Mouse (Mus musculus): ENCODE results near the gene Gnb5.

The Gnb5 gene

DNA sequence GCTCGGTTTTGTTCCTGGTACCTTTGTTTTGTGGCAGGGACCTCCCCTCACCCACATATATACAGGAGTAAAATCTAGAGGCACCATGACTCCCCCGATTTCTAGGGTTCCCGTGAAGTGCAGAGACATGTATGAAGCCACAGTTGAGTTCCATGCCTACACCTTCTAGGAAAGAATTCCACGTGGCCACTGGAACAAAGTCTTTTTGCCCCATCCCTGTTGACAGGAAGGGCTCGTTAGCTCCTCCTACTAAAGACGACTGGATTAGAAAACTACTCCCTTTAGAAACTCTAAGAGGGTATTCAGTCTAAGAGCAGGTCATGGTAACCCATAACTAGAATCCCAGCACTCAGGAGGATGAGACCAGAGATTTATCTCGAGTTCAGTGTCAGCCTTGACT, 1.8 kb upstream of the Gnb5 start:
- DNase-seq (ENCODE audit: inconsistent ontology term) = no peak

DNA sequence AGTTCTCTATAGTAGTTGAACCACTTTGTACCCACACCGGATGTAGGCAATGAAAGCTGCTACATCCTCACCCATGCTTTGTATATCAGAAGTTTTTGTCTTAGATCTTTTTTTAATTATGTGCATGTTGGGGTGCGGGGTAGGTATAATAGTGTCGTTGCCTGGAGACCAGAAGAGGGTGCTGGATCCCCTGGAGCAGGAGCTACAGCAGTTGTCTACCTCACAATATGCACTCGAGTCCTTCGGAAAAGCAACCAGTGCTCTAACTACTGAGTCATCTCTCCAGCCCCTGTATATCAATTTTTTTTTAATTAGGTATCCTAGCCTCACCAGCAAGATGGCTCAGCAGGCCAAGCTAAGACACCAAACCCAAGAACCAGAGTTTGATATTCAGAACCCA, 927 bp downstream of the Gnb5 start:
- no peak for DNase-seq (ENCODE audit: inconsistent ontology term)

DNA sequence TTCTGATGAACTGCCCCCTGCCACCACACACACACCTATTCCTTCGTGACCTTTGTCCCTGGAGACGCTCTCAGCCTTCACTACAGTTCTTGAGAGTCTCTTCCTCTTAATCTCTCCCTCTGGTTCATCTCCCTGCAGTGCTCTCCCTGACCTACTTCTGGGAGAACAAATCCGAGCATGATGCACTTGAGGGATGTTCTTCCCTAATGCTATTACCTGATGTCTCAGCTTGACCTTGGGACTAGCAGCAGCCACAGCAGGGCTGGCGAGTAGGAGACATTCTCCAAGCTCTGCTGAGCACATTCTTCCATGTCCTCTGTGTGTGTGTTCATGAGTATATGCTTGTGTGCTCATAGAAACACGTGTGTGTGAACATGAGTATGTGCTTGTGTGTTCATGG, 2.5 kb downstream of the Gnb5 start:
- no peak for DNase-seq (ENCODE audit: inconsistent ontology term)

DNA sequence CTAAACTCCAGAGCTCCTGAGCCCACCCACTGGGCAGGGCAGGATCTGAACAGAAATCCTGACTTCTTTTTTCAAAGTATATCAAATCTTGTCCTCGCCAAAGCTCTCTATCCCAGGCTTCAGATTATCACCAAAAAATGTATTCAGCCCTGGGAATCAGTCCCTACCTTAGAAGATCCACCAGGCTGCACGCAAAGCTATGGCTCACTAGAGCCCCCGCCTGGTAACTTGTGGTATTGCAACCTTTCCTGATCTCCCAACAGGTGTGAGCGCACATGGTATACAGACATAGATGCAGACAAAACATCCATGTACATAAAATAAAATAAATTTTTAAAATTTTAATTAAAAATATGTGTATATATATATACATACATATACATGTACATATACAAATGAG, 5.9 kb downstream of the Gnb5 start:
- DNase-seq (ENCODE audit: inconsistent ontology term) = peak; percentile 42

DNA sequence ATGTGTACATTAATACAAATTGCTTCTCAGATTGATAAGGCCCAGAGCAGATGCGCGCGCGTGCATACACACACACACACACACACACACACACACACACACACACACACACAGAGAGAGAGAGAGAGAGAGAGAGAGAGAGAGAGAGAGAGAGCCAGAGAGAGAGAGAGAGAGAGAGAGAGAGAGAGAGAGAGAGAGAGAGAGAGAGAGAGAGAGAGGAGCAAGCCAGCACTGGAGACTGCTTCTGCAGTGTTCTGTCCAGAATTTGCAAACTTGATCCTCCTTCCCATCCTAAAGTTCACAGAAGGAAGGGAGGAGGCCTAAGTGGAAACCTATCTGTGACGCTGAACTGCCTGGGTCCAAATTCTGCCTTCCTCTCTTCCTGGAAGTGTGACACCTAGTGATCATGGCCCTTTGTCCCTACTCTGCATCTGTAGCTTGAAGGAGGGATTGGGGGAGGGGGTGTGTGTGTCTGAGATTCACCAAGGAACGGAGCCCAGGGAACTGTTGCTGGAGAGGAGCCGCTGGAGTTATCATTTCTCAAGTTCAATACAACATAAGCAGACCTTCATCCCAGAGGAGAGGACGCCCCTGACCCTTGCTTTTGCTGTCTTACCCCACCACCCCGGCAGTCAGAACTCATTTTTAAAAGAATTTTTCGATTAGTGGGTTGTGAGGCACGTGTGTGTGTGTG, 7.2 kb downstream of the Gnb5 start:
- peak; percentile 60 for DNase-seq (ENCODE audit: inconsistent ontology term)

DNA sequence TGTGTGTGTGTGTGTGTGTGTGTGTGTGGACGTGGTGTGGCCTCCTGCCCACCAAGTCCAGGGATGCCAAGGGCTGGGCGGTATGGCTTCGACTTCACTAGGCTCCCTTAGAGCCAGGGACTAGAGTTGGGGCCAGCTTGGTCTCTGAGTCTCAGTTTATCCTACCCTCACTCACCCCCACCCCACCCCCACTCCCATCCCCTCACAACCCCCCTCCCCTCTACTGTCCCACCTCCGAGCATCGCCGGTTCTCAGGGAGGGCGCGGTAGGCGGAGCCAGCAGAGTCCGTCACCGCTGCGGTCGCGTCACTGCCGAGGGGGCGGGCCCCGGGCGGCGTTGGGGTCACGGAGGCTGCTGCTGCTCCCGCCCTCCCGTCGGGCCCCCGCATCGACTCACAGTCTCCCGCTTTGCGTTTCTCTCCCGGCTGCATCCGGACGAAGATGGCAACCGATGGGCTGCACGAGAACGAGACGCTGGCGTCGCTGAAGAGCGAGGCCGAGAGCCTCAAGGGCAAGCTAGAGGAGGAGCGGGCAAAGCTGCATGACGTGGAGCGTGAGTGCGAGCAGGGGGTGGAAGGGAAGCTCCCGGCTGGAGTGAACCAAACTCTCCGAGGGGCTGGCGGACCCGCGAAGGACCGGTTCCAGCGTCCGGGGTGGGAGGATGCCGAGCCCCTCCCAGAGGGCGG, 7.9 kb downstream of the Gnb5 start:
- DNase-seq (ENCODE audit: inconsistent ontology term) = peak; percentile 92

DNA sequence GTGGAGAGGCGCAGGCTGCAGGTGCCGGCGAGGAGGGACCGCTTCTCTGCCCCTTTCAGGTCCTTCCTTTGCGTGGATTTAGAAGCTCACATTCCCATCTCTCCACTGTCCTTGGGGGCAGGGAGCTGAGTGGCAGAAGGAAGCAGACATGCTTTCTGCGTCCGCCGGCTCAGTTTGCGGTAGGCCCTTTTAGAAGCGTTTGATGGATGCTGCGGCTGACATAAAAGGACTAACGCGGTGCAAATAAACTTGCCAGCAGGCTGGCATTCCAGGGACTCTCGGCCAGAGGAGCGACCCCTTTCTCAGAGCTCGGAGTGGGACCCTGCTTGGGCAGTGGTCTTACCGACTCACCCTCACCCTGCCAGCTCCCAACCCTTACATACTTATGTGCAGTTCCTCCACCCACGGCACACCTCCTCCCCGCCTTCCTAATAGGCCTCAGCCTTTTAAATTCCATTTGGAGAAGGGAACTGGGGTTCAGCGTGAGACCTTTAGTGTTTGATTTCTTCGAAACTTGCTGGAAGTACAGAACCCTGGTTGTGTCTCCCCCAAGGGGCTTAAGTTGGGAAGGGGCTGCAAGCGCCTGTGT, 8.5 kb downstream of the Gnb5 start:
- peak; percentile 55 for DNase-seq (ENCODE audit: inconsistent ontology term)

DNA sequence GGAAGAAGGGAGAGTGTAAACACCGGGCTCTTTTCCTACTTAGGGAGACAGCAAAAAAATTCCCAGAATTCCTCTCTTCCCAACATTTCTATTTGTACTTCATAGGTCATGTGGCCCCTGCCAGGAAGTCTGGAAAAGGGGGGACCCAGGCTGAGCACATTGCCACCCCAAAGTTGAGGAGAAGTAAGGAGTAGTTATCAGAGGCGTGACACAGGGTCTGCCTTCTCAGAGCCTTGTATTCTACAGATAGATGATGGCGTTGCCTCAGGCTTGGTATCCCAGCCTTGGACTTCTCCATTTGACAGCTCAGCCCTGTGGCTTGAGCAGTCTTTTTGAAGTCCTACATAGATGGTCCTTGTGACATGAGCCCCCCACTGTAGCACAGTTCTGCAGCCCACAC, 9.2 kb downstream of the Gnb5 start:
- DNase-seq (ENCODE audit: inconsistent ontology term) = no peak

DNA sequence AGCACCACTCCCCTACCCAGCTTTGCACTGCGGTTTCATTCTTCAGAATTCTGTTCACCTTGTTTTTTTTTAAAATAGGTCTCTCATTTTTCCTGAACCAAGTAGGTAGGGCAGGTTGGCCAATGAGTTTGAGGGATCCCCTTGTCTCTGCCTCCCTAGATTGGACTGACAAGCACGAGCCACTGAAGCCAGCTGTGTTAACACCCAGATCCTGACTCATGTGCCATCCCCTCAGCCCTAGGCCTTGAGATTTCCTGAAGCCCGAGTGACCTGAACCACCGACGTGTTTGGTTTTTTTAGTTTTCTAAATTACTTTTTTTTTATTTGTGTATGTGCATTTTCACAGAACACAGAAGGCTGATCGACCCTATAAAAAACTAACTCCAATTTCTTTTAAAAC, 10.7 kb downstream of the Gnb5 start:
- DNase-seq (ENCODE audit: inconsistent ontology term) = no peak

DNA sequence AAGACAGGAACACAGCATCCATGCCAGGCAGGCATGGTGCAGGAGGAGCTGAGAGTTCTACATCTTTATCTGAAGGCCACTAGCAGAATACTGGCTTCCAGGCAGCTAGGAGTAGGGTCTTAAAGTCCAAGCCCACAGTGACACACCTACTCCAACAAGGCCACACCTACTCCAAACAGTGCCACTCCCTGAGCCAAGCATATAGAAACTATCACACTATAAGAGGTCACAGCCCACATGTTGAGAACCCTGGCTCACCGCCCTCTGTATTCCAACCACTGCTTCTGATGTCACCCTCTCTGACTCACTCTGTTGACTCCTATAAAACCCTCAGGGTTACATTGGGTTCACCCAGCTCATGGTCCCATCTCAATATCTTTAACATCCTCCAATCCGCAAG, 12.1 kb downstream of the Gnb5 start:
- no peak for DNase-seq (ENCODE audit: inconsistent ontology term)

DNA sequence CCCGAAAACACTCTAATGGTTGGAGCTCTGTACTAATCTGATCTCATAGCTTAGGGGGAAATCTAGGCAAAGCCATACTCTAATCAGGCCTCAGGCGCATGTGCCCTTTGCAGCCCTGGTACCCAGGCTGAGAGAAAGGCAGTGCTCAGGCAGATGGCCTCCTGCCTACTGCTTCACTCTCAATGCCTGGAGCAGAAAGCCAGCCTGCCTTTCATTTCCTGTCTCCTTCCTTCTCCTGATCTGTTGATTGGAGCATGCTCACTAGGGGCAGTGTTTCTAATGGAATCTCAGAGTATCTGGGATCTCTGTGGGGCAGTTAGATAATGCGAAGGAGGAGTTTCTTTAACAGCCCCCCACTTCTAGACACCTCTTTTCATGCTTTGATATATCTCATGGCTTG, 13.3 kb downstream of the Gnb5 start:
- DNase-seq (ENCODE audit: inconsistent ontology term) = no peak

DNA sequence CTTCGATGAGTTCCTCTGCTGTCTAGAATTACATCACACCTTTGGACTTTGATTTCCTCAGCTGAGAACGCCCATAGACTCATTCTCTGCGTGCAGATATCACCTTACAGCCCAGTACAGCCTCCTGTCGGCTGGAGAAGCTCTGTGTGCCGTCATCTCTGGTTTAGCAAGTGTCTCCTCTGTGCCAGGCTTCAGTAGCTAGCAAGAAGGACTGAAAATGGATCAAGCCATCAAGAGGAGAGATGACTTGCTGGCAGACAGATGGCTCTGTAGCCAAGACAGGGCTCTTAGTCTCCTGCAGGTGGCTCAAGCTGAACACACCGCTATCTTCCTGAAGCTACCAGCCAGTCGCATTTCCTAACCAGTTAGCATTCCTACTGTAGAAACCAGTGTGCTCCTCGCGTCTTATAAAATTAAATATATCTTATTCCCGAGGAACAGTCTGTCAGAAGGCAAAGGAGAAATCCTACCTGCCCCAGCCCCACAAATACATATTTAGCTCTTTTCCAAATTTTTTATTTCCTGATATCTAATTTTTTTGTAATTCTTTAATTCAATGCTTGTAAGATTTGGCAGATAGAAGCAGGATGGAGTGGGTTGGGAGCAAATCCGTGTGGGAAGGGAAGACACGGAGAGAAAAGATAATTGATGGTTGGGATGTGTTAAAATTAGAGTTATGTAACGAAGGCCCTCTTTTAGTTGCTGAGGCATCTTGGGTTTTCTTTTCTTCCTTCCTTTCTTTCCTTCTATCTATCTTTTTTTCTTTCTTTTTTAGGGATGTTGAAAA, 16.2 kb downstream of the Gnb5 start:
- no peak for DNase-seq (ENCODE audit: inconsistent ontology term)

DNA sequence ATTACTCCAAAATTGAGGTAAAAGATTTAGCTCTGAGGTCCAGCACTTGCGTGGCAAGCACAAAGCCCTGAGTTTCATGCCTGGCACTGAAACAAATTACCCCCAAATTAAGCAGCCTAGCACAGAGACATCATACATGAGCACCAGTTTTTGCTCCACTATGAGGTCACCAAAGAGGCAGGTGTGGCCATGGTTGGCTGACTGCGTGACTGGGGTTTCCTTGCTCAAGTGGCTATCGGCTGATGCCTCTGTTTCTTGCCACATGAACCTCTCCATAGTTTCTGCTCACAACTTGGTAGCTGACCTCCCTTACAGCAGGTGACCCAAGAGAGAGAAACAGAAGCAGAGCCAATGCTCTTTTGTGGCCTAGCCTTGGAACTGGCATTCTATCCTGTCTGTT, 22.0 kb downstream of the Gnb5 start:
- DNase-seq (ENCODE audit: inconsistent ontology term) = no peak

DNA sequence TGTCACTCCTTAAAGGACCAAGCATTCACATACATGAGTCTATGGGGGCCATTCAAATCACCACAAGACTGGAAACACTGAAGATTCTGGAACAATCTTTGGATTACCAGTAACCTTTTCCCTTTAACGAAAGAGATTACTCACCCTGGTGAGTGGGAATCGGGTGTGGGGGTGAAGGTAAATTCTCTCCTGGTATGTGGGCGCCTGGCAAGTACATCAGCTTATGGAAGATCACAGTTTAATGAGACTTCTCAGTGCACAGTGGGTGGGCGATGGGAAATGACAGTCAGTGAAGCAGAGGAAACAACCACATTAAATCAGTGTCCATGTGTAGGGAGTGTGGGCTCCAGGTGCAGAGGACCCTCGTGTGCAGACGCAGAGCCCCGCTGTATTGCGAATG, 24.7 kb downstream of the Gnb5 start:
- DNase-seq (ENCODE audit: inconsistent ontology term) = no peak

DNA sequence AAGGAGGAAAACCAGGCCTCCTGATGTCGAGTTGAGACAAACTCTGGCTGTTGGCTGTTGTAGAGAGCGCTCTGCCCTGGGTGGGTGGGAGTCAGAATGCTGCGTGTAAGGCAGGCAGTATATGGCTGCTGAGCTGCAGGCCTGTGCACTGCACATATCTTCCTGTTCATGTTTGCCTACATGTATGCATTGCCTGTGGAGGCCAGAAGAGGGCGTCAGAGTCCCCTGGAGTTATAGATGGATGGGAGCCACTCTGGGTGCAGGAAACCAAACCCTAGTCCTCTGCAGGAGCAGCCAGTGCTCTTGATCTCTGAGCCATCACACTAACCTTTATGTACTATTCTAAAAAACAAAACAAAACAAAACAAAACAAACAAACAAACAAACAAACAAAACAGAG, 28.4 kb downstream of the Gnb5 start:
- DNase-seq (ENCODE audit: inconsistent ontology term) = no peak

DNA sequence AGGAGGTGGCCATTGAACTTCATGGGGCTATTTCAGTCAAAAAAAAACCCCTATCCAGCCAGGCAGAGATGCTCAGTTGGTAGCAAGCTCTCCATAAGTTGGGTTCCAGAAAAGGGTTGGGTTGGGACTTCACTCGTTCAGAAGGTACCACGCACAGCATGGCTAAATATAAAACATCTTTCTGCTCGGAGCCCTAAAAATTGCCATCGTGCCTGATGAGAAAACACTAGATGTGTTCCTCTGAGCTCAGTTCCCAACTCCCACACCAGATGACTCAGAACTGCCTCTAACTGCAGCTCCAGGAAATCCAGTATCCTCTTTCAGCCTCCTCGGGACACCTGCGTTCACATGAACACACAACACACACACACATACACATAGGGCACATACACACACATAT, 31.9 kb downstream of the Gnb5 start:
- DNase-seq (ENCODE audit: inconsistent ontology term) = no peak

DNA sequence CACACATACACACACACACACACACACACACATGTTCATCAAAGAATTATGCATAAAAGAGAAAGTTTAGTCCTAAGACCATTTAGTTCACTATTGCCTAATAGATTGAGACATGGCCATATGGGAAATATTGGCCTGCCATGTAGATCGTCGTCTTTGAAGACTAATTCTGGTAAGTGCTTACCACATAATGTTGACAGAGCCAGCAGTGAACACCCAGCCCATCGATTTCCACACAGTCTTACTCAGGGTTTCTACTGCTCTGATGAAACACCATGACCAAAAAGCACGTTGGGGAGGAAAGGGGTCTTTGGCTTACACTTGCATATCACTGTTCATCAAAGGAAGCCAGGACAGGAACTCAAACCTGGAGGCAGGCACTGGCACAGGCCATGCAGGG, 36.3 kb downstream of the Gnb5 start:
- no peak for DNase-seq (ENCODE audit: inconsistent ontology term)

DNA sequence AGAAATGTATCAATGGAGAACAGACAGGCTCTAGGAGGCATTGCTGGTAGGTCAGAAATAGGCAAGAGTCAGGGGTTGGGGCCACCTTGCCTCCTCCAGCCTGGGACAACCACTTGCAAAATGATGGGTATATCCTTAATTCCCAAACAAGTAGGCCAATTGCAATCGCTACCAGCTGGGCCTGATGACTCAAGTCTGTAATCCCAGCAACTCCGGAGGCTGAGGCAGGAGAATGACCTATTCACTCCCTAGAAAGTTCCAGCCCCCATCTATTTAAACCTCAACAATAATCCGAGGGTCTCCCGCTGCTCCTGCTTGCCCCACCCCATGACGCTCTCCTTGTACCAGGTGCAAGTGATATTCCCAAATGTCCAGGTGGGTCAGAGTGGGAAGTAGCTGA, 41.4 kb downstream of the Gnb5 start, which contains the start of gene Bcl2l10:
Bcl2l10 (plus strand) TSS at position 301 of the 400 bp plus-strand sequence.
- no peak for DNase-seq (ENCODE audit: inconsistent ontology term)

DNA sequence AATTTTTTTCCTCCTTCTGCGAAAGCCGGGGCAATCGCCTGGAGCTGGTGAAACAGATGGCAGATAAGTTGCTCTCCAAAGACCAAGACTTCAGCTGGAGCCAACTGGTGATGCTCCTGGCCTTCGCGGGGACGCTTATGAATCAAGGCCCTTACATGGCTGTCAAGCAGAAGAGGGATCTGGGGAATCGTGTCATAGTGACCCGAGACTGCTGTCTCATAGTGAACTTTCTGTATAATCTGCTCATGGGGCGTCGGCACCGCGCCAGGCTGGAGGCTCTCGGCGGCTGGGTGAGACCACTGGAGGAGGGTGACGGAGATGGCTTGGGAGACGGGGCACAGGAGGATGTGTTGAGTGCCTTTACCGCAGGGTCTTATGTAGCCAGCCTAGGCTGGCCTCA, 42.0 kb downstream of the Gnb5 start:
- no peak for DNase-seq (ENCODE audit: inconsistent ontology term)

DNA sequence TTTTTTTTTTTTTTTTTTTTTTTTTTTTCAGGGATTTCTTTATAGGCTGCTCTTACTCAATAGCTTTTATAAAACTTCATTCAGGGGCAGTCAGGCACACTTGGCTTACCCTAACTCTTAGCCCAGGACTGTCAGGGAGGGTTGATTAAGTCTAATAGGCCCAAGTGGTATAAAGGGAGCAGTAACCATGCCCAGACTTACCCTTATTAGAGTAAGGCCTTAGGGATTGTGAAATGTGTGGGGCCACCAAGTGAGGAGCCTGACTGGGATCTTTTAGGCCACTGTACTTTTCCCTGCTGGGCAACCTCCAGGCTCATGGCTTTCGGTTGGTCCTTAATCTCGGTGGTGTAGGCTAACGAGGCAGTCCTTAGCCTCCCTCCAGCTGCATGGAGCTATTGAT, 42.6 kb downstream of the Gnb5 start:
- DNase-seq (ENCODE audit: inconsistent ontology term) = no peak

DNA sequence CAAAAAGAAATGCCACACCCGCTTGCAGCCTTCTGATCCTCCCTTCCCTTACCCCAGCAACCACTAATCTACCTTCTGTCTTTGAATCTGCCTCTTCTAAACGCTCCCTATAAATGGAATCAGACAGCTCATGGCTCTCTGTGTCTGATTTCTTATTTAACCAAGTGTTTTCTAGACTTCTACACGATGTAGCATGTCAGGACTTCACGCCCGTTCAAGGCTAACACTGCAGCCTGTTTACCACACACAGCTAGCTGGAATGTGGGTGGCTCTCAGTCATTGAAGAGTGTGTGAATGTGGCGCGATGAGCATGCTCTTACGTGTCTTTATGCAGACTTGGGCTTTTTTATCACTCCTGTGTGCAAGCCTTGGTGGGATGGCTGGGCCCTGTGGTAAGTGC, 47.0 kb downstream of the Gnb5 start:
- DNase-seq (ENCODE audit: inconsistent ontology term) = no peak

DNA sequence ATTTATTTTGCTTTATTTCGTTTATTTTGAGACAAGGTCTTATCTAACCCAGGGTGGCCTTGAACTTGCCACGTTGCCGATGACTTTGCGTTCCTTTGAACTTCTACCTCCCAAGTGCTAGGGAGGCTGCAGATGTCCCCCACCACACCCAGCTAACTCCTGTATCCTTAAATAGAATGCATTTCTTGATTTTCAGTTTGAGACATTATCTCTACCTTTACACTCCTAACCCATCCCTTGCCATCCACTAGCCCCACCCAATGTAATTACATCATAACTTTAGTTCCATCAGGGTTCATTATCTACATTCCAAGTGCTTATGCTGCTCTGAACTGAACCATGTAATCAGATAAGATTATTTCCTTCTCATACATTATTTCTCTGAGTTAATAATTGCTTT, 49.7 kb downstream of the Gnb5 start:
- no peak for DNase-seq (ENCODE audit: inconsistent ontology term)
